ENCODE assay signal across 8 mouse cellular contexts in genomic region chr15:83349954-83350711, GRCm38 (mm10). TPM values are rescaled to one million over a fixed set of nuclear protein-coding genes. Genes with fewer than 3 reads are reported as not detected.
A peak's percentile ranks its signal among the peaks of the same experiment; 100 is the strongest.
DNase-seq lines count a peak whose midpoint lies in the region; ATAC-seq and TF ChIP-seq lines count a peak whose summit lies in the region.

Arfgap3 (minus strand) TSS chr15:83350247.

- H3K4me1 ChIP-seq in forebrain, embryonic 10.5 days: peaks cover 24% of the 10 kb centered on the region
- H3K4me1 ChIP-seq in heart, embryonic 15.5 days (replicated peaks): peaks cover 20% of the 10 kb centered on the region
- H3K4me1 ChIP-seq in liver, embryonic 14.5 days (replicated peaks; ENCODE audit: control insufficient read depth in 2 of 2, insufficient read depth in 2 of 2, low read length in 1 of 2): peaks cover 19 to 23% of the 10 kb centered on the region in 2 experiments
- H3K4me1 ChIP-seq in neural tube, embryonic 11.5 days (ENCODE audit: control insufficient read depth, insufficient read depth, low read length): peaks cover 4% of the 10 kb centered on the region; the same call in 1 of the 2 replicates
- H3K4me1 ChIP-seq in stomach, postnatal 0 days (replicated peaks; ENCODE audit: control insufficient read depth, insufficient read depth): peaks cover 2% of the 10 kb centered on the region

- peak; percentile 88 for DNase-seq in c-Kit-negative CD71-positive TER-119-positive erythroid progenitor cells, embryonic 14.5 days (ENCODE audit: low read depth, low spot score)
- peak; percentile 95 for DNase-seq in forebrain, embryonic 10.5 days (ENCODE audit: extremely low spot score, low spot score)
- peak; percentile 94 to 95 for DNase-seq in kidney, postnatal 25 days
- peak; percentile 76 to 81 (median 81) for DNase-seq in liver, embryonic 14.5 days (ENCODE audit: low read depth in 3 of 3, low spot score in 3 of 3)
- DNase-seq in neural tube, embryonic 11.5 days (ENCODE audit: low spot score): peak; percentile 97
- DNase-seq in stomach, postnatal 0 days (ENCODE audit: low spot score): peak; percentile 97

- H3K9ac ChIP-seq in heart, embryonic 15.5 days: peak within 1 kb of the TSS; percentile 82
- peak within 1 kb of the TSS; percentile 79 for H3K9ac ChIP-seq in liver, embryonic 14.5 days (replicated peaks)
- peak within 1 kb of the TSS; percentile 68 for H3K9ac ChIP-seq in neural tube, embryonic 11.5 days (ENCODE audit: low read length)
- peak within 1 kb of the TSS; percentile 90 for H3K9ac ChIP-seq in stomach, postnatal 0 days (ENCODE audit: low read length)

- no peak for TF ChIP-seq CTCF in liver, embryonic 14.5 days (IDR thresholded peaks at IDR 0.05; ENCODE audit: low read depth)
- TF ChIP-seq CTCF in stomach, postnatal 0 days (IDR thresholded peaks at IDR 0.05; ENCODE audit: low read depth): no peak

- WGBS in forebrain, embryonic 10.5 days: under 1% methylated on average over 60 of the region's 60 CpGs
- WGBS in heart, embryonic 15.5 days: under 1% methylated on average over 60 of the region's 60 CpGs
- under 1% methylated on average over 60 of the region's 60 CpGs for WGBS in liver, embryonic 14.5 days (ENCODE audit: insufficient replicate concordance)
- WGBS in neural tube, embryonic 11.5 days: under 1% methylated on average over 57 of the region's 60 CpGs
- under 1% methylated on average over 43 of the region's 60 CpGs for WGBS in stomach, postnatal 0 days

- no peaks in the 10 kb centered on the region for H3K9me3 ChIP-seq in forebrain, embryonic 10.5 days
- H3K9me3 ChIP-seq in heart, embryonic 15.5 days (replicated peaks): no peaks in the 10 kb centered on the region
- H3K9me3 ChIP-seq in liver, embryonic 14.5 days (ENCODE audit: control insufficient read depth, low read length): no peaks in the 10 kb centered on the region
- H3K9me3 ChIP-seq in neural tube, embryonic 11.5 days (ENCODE audit: control insufficient read depth, low read length): no peaks in the 10 kb centered on the region
- no peaks in the 10 kb centered on the region for H3K9me3 ChIP-seq in stomach, postnatal 0 days (ENCODE audit: control insufficient read depth, low read length)

- TF ChIP-seq EP300 in liver, embryonic 14.5 days (IDR thresholded peaks at IDR 0.05; ENCODE audit: low read depth): no peak
- TF ChIP-seq EP300 in stomach, postnatal 0 days (optimal IDR thresholded peaks at IDR 0.05): no peak

- H3K27ac ChIP-seq in forebrain, embryonic 10.5 days: peak within 1 kb of the TSS; percentile 87
- peak within 1 kb of the TSS; percentile 53 for H3K27ac ChIP-seq in heart, embryonic 15.5 days
- peak within 1 kb of the TSS; percentile 52 for H3K27ac ChIP-seq in liver, embryonic 14.5 days
- no peak within 1 kb of the TSS for H3K27ac ChIP-seq in neural tube, embryonic 11.5 days (ENCODE audit: low read depth, low read length)
- peak within 1 kb of the TSS; percentile 90 for H3K27ac ChIP-seq in stomach, postnatal 0 days (replicated peaks)

- peak within 1 kb of the TSS; percentile 93 for H3K4me3 ChIP-seq in forebrain, embryonic 10.5 days
- H3K4me3 ChIP-seq in heart, embryonic 15.5 days: peak within 1 kb of the TSS; percentile 74
- peak within 1 kb of the TSS; percentile 71 to 82 for H3K4me3 ChIP-seq in liver, embryonic 14.5 days (ENCODE audit: insufficient read depth in 1 of 2, low read depth in 2 of 2, low read length in 2 of 2)
- H3K4me3 ChIP-seq in neural tube, embryonic 11.5 days (ENCODE audit: low read depth, low read length): peak within 1 kb of the TSS; percentile 67
- H3K4me3 ChIP-seq in stomach, postnatal 0 days (ENCODE audit: low read depth, low read length): peak within 1 kb of the TSS; percentile 84

- 0 out of 2 replicates have a peak, but pooled peaks cover 6% of the 10 kb centered on the region for H3K36me3 ChIP-seq in forebrain, embryonic 10.5 days (replicated peaks)
- H3K36me3 ChIP-seq in heart, embryonic 15.5 days: no peaks in the 10 kb centered on the region
- no peaks in the 10 kb centered on the region; the same call in 1 of the 2 replicates for H3K36me3 ChIP-seq in liver, embryonic 14.5 days (replicated peaks; ENCODE audit: control insufficient read depth, insufficient read depth, low read depth)
- H3K36me3 ChIP-seq in neural tube, embryonic 11.5 days (ENCODE audit: control insufficient read depth, insufficient read depth, low read length): no peaks in the 10 kb centered on the region
- no peaks in the 10 kb centered on the region; the same call in 1 of the 2 replicates for H3K36me3 ChIP-seq in stomach, postnatal 0 days (ENCODE audit: control insufficient read depth, insufficient read depth, low read length)

- peak; percentile 96 for ATAC-seq in CD4-positive, CD25-positive, alpha-beta regulatory T cell, adult 4 months
- peak; percentile 92 for ATAC-seq in heart, embryonic 15.5 days (replicated peaks; ENCODE audit: insufficient number of reproducible peaks, insufficient read depth, low FRiP score, low read depth)
- peak; percentile 89 for ATAC-seq in liver, embryonic 14.5 days (ENCODE audit: insufficient read depth)
- peak; percentile 89 for ATAC-seq in neural tube, embryonic 11.5 days (ENCODE audit: insufficient read depth, low FRiP score, low TSS enrichment)
- ATAC-seq in stomach, postnatal 0 days (ENCODE audit: low FRiP score, low TSS enrichment): peak; percentile 84

- H3K4me2 ChIP-seq in heart, embryonic 15.5 days: peak within 1 kb of the TSS; percentile 83
- H3K4me2 ChIP-seq in liver, embryonic 14.5 days (ENCODE audit: low read depth): peak within 1 kb of the TSS; percentile 88
- H3K4me2 ChIP-seq in neural tube, embryonic 11.5 days (ENCODE audit: low read depth): peak within 1 kb of the TSS; percentile 91
- H3K4me2 ChIP-seq in stomach, postnatal 0 days (replicated peaks; ENCODE audit: low read depth): peak within 1 kb of the TSS; percentile 90

- peaks cover 12% of the 10 kb centered on the region for H3K27me3 ChIP-seq in forebrain, embryonic 10.5 days (ENCODE audit: poor library complexity, severe bottlenecking)
- H3K27me3 ChIP-seq in heart, embryonic 15.5 days: no peaks in the 10 kb centered on the region
- no peaks in the 10 kb centered on the region for H3K27me3 ChIP-seq in liver, embryonic 14.5 days (ENCODE audit: control insufficient read depth, insufficient read depth, low read length)
- H3K27me3 ChIP-seq in neural tube, embryonic 11.5 days (ENCODE audit: control insufficient read depth, insufficient read depth, low read length): no peaks in the 10 kb centered on the region
- H3K27me3 ChIP-seq in stomach, postnatal 0 days (ENCODE audit: control insufficient read depth, insufficient read depth, low read length): no peaks in the 10 kb centered on the region

RNA-seq across cellular contexts. Expression of gene Arfgap3, which starts in this region (rescaled TPM):
- 10 to 100 TPM in 1 of 2 experiments, 1 to 10 TPM in 1; 9.3 to 14.6 TPM for polyA plus RNA-seq in CD4-positive, CD25-positive, alpha-beta regulatory T cell, adult 4 months (2017; shearing (Covaris generic))
- polyA plus RNA-seq in forebrain, embryonic 10.5 days (2016; fragmentation: Nextera tagmentation; extraction: Ambion mirVana): 24.4 TPM in 2 replicates
- 37.7 and 40.1 TPM in 2 replicates for polyA plus RNA-seq in heart, embryonic 15.5 days (2015; fragmentation: Nextera tagmentation; extraction: Ambion mirVana)
- 10.1 and 10.9 TPM in 2 replicates for polyA plus RNA-seq in liver, embryonic 14.5 days (2012; rRNA removed)
- polyA plus RNA-seq in liver, embryonic 14.5 days (2014; fragmentation: Nextera tagmentation; extraction: Ambion mirVana): 15.3 and 16.6 TPM in 2 replicates
- polyA plus RNA-seq in neural tube, embryonic 11.5 days (2014; fragmentation: Nextera tagmentation; extraction: Ambion mirVana): 37.1 and 39.7 TPM in 2 replicates
- polyA plus RNA-seq in stomach, postnatal 0 days (2015; fragmentation: Nextera tagmentation; extraction: Ambion mirVana): 57.0 and 60.3 TPM in 2 replicates
